Mouse (Mus musculus): ENCODE measurements around the gene Sema3f.

DNA sequence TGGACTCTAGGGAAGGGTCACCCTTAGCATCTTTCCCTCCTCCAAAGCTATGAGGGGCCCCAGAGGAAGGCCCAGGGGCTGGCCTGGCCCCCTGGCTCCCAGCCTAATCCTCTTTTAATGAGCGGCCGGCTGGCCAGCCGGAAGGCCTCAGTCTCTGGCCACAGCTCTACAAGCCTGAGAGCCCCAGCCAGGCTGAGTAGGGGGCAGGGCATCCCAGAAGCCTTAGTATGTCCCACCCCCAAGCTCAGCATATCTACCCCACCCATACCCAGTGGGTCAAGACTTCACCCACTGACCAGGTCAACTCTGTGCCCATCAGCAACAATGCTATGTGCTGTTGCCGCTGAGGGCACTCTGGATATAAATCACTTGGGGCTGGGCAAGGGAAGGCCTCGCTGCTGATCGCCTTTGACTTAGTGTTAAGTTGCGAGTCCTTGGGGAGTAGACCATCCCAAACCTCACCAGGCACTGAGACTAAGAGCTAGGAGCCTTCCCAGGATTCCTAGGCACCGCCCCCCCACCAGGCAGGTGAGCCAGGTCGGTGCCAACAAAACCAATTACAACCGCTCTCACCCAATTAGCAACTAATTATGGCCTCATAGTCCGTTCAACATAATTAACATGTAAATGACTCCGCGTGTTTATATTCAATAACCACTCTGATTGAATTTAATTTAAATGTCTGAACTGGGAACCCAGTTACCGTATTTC, 12.3 kb downstream of the Sema3f start:
- no peak for TF ChIP-seq CTCF (IDR thresholded peaks at IDR 0.05; ENCODE audit: borderline replicate concordance, insufficient read depth, low read depth, low read length)
- no peak for TF ChIP-seq POLR2A (IDR thresholded peaks at IDR 0.05; ENCODE audit: borderline replicate concordance, insufficient read depth, low read length)
